Mouse (Mus musculus): ENCODE measurements around the gene Catsperg1. TPM values are rescaled to one million over a fixed set of nuclear protein-coding genes. Genes with fewer than 3 reads are reported as not detected.

Catsperg1 gene
- polyA plus RNA-seq, 1 experiment, result 27.3 TPM

DNA sequence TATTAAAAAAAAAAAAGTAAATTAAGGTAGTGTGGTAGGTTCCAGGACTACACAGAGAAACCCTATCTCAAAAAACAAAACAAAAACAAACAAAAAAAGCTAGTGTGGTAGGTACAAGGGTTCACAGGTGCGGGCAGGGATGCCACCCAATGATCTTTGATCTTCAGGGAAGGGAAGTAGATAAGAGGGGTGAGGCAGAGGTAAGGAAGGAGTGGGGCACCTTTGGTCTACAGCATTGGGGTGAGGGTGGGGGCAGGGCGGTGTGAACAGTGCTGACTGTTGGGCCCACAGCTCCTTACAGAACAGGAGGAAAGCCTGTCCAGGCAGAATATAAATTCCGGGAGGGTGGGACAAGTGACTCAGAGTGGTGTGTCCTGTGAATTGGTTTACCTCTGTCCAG lies 37.3 kb upstream of the Catsperg1 start:
- Histone ChIP-seq H3K9me3 (replicated peaks; ENCODE audit: control insufficient read depth, insufficient read depth, low read length, poor library complexity, severe bottlenecking) (no peaks in the 10 kb centered on the region), H3K4me3 (ENCODE audit: low read depth, low read length) (no peak overlapping the region), H3K27me3 (ENCODE audit: control insufficient read depth, insufficient read depth, low read length, poor library complexity, severe bottlenecking) (no peaks in the 10 kb centered on the region), H3K36me3 (ENCODE audit: control insufficient read depth, insufficient read depth, low read length, poor library complexity, severe bottlenecking) (peaks cover 10% of the 10 kb centered on the region), H3K4me1 (ENCODE audit: control insufficient read depth, insufficient read depth, low read length) (no peaks in the 10 kb centered on the region), H3K9ac (ENCODE audit: low read depth, poor library complexity, severe bottlenecking) (no peak overlapping the region), H3K27ac (ENCODE audit: insufficient read depth, low read length) (no peak overlapping the region)
- TF ChIP-seq POLR2A (IDR thresholded peaks at IDR 0.05; ENCODE audit: insufficient read depth, low read length) (no peak), CTCF (IDR thresholded peaks at IDR 0.05; ENCODE audit: low read depth, low read length) (no peak), EP300 (IDR thresholded peaks at IDR 0.05; ENCODE audit: insufficient read depth, low read depth, low read length) (no peak)

DNA sequence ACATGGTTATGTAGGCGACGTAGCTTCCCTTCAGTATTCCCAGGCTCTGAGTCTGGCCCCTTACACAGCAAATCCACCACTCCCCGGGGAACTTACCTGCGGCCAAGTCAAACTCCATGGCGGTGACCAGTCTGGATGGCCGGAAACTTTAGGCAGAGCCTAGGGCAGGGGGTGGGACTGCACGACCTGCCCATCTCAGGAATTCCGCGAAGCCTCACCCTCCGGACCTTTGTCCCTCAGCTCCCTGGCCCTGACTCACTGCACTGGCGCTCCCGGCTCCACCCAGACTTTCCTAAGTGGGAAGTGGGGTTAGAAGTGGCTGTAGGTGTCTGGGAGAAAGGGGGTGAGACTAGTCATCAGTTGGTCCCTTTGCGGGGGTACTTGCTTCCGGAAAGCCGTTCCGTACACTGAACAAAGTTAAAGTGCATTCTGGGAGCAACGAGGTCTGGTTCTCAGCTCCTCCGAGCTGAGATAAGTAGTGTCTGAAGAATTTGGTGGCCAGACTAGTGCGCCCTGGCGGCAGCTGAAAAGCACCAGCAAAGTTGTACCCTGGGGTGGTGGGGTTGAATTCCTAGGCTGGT lies 34.5 kb upstream of the Catsperg1 start, which contains the start of gene 2200002D01Rik:
Gene 2200002D01Rik (minus strand): TSS at position 206 of the 581 bp plus-strand sequence.
- H3K4me1 ChIP-seq (ENCODE audit: control insufficient read depth, insufficient read depth, low read length), result no peaks in the 10 kb centered on the region
- peak within 1 kb of the TSS; percentile 59 for H3K27ac ChIP-seq (ENCODE audit: insufficient read depth, low read length)
- H3K9ac ChIP-seq (ENCODE audit: low read depth, poor library complexity, severe bottlenecking), result peak within 1 kb of the TSS; percentile 59
- H3K4me3 ChIP-seq (ENCODE audit: low read depth, low read length), result peak within 1 kb of the TSS; percentile 44
- H3K36me3 ChIP-seq (ENCODE audit: control insufficient read depth, insufficient read depth, low read length, poor library complexity, severe bottlenecking), result no peaks in the 10 kb centered on the region
- no peaks in the 10 kb centered on the region for H3K27me3 ChIP-seq (ENCODE audit: control insufficient read depth, insufficient read depth, low read length, poor library complexity, severe bottlenecking)
- no peaks in the 10 kb centered on the region for H3K9me3 ChIP-seq (replicated peaks; ENCODE audit: control insufficient read depth, insufficient read depth, low read length, poor library complexity, severe bottlenecking)
- TF ChIP-seq CTCF (IDR thresholded peaks at IDR 0.05; ENCODE audit: low read depth, low read length), result no peak
- peak; percentile 72; the same call in 1 of the 2 replicates for TF ChIP-seq EP300 (IDR thresholded peaks at IDR 0.05; ENCODE audit: insufficient read depth, low read depth, low read length)
- TF ChIP-seq POLR2A (IDR thresholded peaks at IDR 0.05; ENCODE audit: insufficient read depth, low read length), result no peak

DNA sequence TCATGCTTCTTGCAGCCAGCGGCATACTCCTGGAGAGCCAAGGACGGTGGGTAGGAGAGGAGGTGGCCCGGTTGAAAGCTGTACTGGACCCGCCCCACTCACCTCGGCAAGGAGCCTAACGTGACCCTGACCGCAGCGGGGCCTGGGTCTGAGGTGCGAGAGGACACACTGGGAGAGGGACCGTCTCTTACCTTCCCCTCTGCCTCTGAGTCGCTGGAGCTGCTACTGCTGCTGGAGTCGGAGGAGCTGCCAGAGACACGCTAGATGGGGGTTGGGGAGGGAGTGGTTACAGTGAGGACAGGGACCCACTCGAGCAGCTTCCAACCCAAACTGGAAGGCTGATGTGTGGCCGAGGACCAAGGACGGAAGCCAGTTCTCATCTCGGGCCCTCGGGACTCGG lies 33.9 kb upstream of the Catsperg1 start:
- Histone ChIP-seq H3K4me1 (ENCODE audit: control insufficient read depth, insufficient read depth, low read length) (no peaks in the 10 kb centered on the region), H3K27ac (ENCODE audit: insufficient read depth, low read length) (peak overlapping the region; percentile 59), H3K9ac (ENCODE audit: low read depth, poor library complexity, severe bottlenecking) (peak overlapping the region; percentile 59), H3K9me3 (replicated peaks; ENCODE audit: control insufficient read depth, insufficient read depth, low read length, poor library complexity, severe bottlenecking) (no peaks in the 10 kb centered on the region), H3K36me3 (ENCODE audit: control insufficient read depth, insufficient read depth, low read length, poor library complexity, severe bottlenecking) (no peaks in the 10 kb centered on the region), H3K27me3 (ENCODE audit: control insufficient read depth, insufficient read depth, low read length, poor library complexity, severe bottlenecking) (no peaks in the 10 kb centered on the region), H3K4me3 (ENCODE audit: low read depth, low read length) (peak overlapping the region; percentile 44)
- TF ChIP-seq CTCF (IDR thresholded peaks at IDR 0.05; ENCODE audit: low read depth, low read length) (no peak), POLR2A (IDR thresholded peaks at IDR 0.05; ENCODE audit: insufficient read depth, low read length) (no peak), EP300 (IDR thresholded peaks at IDR 0.05; ENCODE audit: insufficient read depth, low read depth, low read length) (no peak)

DNA sequence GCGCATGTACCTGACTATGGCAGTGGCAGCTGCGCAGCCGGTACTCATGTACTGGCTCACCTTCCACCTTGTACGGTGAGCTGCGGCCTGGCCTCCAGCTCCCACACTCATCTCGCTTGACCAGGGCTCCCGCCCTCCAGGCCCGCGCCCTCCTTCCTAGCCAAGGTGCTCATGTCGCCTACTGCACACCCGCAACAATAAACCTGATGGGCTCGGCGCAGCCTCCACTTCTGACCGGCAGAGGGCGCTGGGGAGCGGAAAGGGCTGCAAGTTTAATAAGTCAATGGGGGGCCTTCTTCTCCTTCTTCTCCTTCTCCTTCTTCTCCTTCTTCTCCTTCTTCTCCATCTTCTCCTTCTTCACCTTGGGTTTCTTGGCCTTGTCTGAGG lies 33.5 kb upstream of the Catsperg1 start:
- H3K4me3 ChIP-seq (ENCODE audit: low read depth, low read length), result peak overlapping the region; percentile 44
- TF ChIP-seq EP300 (IDR thresholded peaks at IDR 0.05; ENCODE audit: insufficient read depth, low read depth, low read length) (0 out of 2 replicates have a peak, but pooled peaks have one; percentile 47), CTCF (IDR thresholded peaks at IDR 0.05; ENCODE audit: low read depth, low read length) (peak; percentile 92), POLR2A (IDR thresholded peaks at IDR 0.05; ENCODE audit: insufficient read depth, low read length) (no peak)
- H3K27ac ChIP-seq (ENCODE audit: insufficient read depth, low read length), result peak overlapping the region; percentile 59; the same call in 1 of the 2 replicates
- no peaks in the 10 kb centered on the region for H3K27me3 ChIP-seq (ENCODE audit: control insufficient read depth, insufficient read depth, low read length, poor library complexity, severe bottlenecking)
- peak overlapping the region; percentile 59 for H3K9ac ChIP-seq (ENCODE audit: low read depth, poor library complexity, severe bottlenecking)
- no peaks in the 10 kb centered on the region for H3K36me3 ChIP-seq (ENCODE audit: control insufficient read depth, insufficient read depth, low read length, poor library complexity, severe bottlenecking)
- H3K4me1 ChIP-seq (ENCODE audit: control insufficient read depth, insufficient read depth, low read length), result no peaks in the 10 kb centered on the region
- H3K9me3 ChIP-seq (replicated peaks; ENCODE audit: control insufficient read depth, insufficient read depth, low read length, poor library complexity, severe bottlenecking), result no peaks in the 10 kb centered on the region

DNA sequence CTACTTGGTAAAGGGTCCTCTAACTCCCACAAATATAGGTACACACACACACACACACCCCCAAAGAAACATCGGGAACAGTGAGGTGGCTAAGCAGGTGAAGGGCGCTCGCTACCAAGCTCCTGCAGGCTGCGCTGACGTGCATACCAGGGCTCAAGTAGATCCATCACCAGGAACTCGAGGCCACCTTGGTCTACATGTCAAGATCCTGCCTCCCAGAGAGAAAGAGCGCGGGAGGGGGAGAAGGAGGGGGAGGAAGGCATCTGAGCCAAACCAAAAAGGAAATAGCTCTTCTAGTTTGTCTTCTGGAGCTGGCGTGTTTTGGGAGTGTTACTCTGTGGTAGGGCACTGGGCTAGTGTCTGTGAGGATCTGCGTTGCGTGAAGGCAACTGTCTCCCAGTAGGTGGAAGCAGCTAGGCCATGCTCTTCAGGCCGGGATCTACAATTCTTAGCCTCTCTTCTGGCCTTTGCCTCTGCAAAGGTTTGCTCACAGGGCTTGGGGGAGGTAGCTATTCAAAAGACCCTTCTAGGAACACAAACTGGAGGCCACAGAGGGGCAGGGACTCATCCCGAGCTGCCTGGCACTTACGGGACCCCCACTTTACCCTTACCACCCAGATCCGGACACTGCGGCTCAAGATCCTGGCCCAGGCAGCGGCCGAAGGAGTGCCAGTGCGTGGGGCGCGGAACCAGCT lies 32.9 kb upstream of the Catsperg1 start:
- no peaks in the 10 kb centered on the region for H3K36me3 ChIP-seq (ENCODE audit: control insufficient read depth, insufficient read depth, low read length, poor library complexity, severe bottlenecking)
- peak overlapping the region; percentile 32 for H3K9ac ChIP-seq (ENCODE audit: low read depth, poor library complexity, severe bottlenecking)
- H3K9me3 ChIP-seq (replicated peaks; ENCODE audit: control insufficient read depth, insufficient read depth, low read length, poor library complexity, severe bottlenecking), result no peaks in the 10 kb centered on the region
- H3K27ac ChIP-seq (ENCODE audit: insufficient read depth, low read length), result peak overlapping the region; percentile 12; the same call in 1 of the 2 replicates
- no peak for TF ChIP-seq CTCF (IDR thresholded peaks at IDR 0.05; ENCODE audit: low read depth, low read length)
- TF ChIP-seq POLR2A (IDR thresholded peaks at IDR 0.05; ENCODE audit: insufficient read depth, low read length), result no peak
- TF ChIP-seq EP300 (IDR thresholded peaks at IDR 0.05; ENCODE audit: insufficient read depth, low read depth, low read length), result no peak
- no peaks in the 10 kb centered on the region for H3K27me3 ChIP-seq (ENCODE audit: control insufficient read depth, insufficient read depth, low read length, poor library complexity, severe bottlenecking)
- no peaks in the 10 kb centered on the region for H3K4me1 ChIP-seq (ENCODE audit: control insufficient read depth, insufficient read depth, low read length)
- peak overlapping the region; percentile 43 for H3K4me3 ChIP-seq (ENCODE audit: low read depth, low read length)

DNA sequence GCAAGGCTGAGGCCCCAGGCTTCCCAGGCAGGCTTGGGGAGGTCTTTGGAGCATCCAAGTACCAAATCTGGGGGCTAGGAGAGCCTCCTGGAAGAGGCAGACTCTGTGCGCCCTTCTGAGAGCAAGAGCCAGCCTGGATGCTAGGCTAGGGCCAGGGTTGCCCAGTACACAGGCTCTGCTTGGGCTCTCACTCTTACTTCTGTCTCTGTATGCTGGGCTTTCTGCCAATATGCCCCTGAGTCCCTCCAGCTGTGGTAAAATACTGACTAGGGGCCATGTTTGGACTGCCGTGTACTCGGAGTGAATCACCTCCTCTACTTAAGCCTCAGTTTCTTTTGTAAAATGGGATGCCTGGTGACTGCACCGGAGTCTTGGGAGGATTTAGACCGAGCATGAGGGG lies 32.2 kb upstream of the Catsperg1 start:
- H3K4me3 ChIP-seq (ENCODE audit: low read depth, low read length), result no peak overlapping the region
- H3K27ac ChIP-seq (ENCODE audit: insufficient read depth, low read length), result no peak overlapping the region
- no peaks in the 10 kb centered on the region for H3K27me3 ChIP-seq (ENCODE audit: control insufficient read depth, insufficient read depth, low read length, poor library complexity, severe bottlenecking)
- no peaks in the 10 kb centered on the region for H3K9me3 ChIP-seq (replicated peaks; ENCODE audit: control insufficient read depth, insufficient read depth, low read length, poor library complexity, severe bottlenecking)
- no peaks in the 10 kb centered on the region for H3K4me1 ChIP-seq (ENCODE audit: control insufficient read depth, insufficient read depth, low read length)
- no peak for TF ChIP-seq EP300 (IDR thresholded peaks at IDR 0.05; ENCODE audit: insufficient read depth, low read depth, low read length)
- TF ChIP-seq CTCF (IDR thresholded peaks at IDR 0.05; ENCODE audit: low read depth, low read length), result no peak
- no peak for TF ChIP-seq POLR2A (IDR thresholded peaks at IDR 0.05; ENCODE audit: insufficient read depth, low read length)
- H3K9ac ChIP-seq (ENCODE audit: low read depth, poor library complexity, severe bottlenecking), result no peak overlapping the region
- no peaks in the 10 kb centered on the region for H3K36me3 ChIP-seq (ENCODE audit: control insufficient read depth, insufficient read depth, low read length, poor library complexity, severe bottlenecking)
